Mouse (Mus musculus): ENCODE measurements around the gene Dennd1b. TPM values are rescaled to one million over a fixed set of nuclear protein-coding genes. Genes with fewer than 3 reads are reported as not detected.

Dennd1b gene
- total RNA-seq, 2 experiments from 2014 or later = 56.1 to 59.9 TPM

GRCm38 (mm10) chr1:139000675-139001379 is 37.6 kb downstream of the Dennd1b start:
- TF ChIP-seq CTCF (conservative IDR thresholded peaks at IDR 0.05) = no peak
- DNase-seq (ENCODE audit: low spot score in 2 of 2) = no peak
- peak overlapping the region; percentile 65 for H3K27ac ChIP-seq
- no peak overlapping the region for H3K4me3 ChIP-seq

GRCm38 (mm10) chr1:139003503-139003902 is 40.3 kb downstream of the Dennd1b start:
- TF ChIP-seq CTCF (conservative IDR thresholded peaks at IDR 0.05) = no peak
- H3K27ac ChIP-seq = no peak overlapping the region
- H3K4me3 ChIP-seq = no peak overlapping the region
- no peak for DNase-seq (ENCODE audit: low spot score in 2 of 2)

GRCm38 (mm10) chr1:139006000-139006399 is 42.8 kb downstream of the Dennd1b start:
- no peak overlapping the region for H3K4me3 ChIP-seq
- TF ChIP-seq CTCF (conservative IDR thresholded peaks at IDR 0.05) = no peak
- H3K27ac ChIP-seq = no peak overlapping the region
- no peak for DNase-seq (ENCODE audit: low spot score in 2 of 2)

- TF ChIP-seq CTCF (conservative IDR thresholded peaks at IDR 0.05) = no peak
- no peak overlapping the region for H3K4me3 ChIP-seq
- DNase-seq (ENCODE audit: low spot score in 2 of 2) = no peak
- no peak overlapping the region for H3K27ac ChIP-seq
These were observed 44.2 kb downstream of the Dennd1b start for GRCm38 (mm10) chr1:139007475-139007874.

GRCm38 (mm10) chr1:139015118-139015788 is 52.0 kb downstream of the Dennd1b start:
- TF ChIP-seq CTCF (conservative IDR thresholded peaks at IDR 0.05) = no peak
- no peak for DNase-seq (ENCODE audit: low spot score in 2 of 2)

GRCm38 (mm10) chr1:139021298-139021697 is 58.1 kb downstream of the Dennd1b start:
- Histone ChIP-seq H3K27ac (peak overlapping the region; percentile 15; the same call in 1 of the 2 replicates), H3K4me3 (no peak overlapping the region)
- DNase-seq (ENCODE audit: low spot score in 2 of 2) = no peak
- TF ChIP-seq CTCF (conservative IDR thresholded peaks at IDR 0.05) = no peak

More at GRCm38 (mm10) chr1:139015118-139015788, 52.0 kb downstream of the Dennd1b start:
- H3K27ac ChIP-seq = no peak overlapping the region
- H3K4me3 ChIP-seq = no peak overlapping the region

- no peak overlapping the region for H3K4me3 ChIP-seq
- DNase-seq (ENCODE audit: low spot score in 2 of 2) = no peak
- no peak overlapping the region for H3K27ac ChIP-seq
- no peak for TF ChIP-seq CTCF (conservative IDR thresholded peaks at IDR 0.05)
These were observed 62.8 kb downstream of the Dennd1b start for GRCm38 (mm10) chr1:139025882-139026645.

GRCm38 (mm10) chr1:139029521-139029920 is 66.3 kb downstream of the Dennd1b start:
- DNase-seq (ENCODE audit: low spot score in 2 of 2) = no peak
- TF ChIP-seq CTCF (conservative IDR thresholded peaks at IDR 0.05) = no peak
- H3K27ac ChIP-seq = no peak overlapping the region

GRCm38 (mm10) chr1:139032411-139032810 is 69.2 kb downstream of the Dennd1b start:
- no peak overlapping the region for H3K27ac ChIP-seq
- no peak for TF ChIP-seq CTCF (conservative IDR thresholded peaks at IDR 0.05)

More at GRCm38 (mm10) chr1:139029521-139029920, 66.3 kb downstream of the Dennd1b start:
- no peak overlapping the region for H3K4me3 ChIP-seq

GRCm38 (mm10) chr1:139035141-139035540 is 71.9 kb downstream of the Dennd1b start:
- H3K4me3 ChIP-seq = no peak overlapping the region
- 0 out of 2 replicates have a peak, but pooled peaks have one; percentile 14 for TF ChIP-seq CTCF (conservative IDR thresholded peaks at IDR 0.05)
- no peak overlapping the region for H3K27ac ChIP-seq
- no peak for DNase-seq (ENCODE audit: low spot score in 2 of 2)

More at GRCm38 (mm10) chr1:139032411-139032810, 69.2 kb downstream of the Dennd1b start:
- no peak for DNase-seq (ENCODE audit: low spot score in 2 of 2)
- no peak overlapping the region for H3K4me3 ChIP-seq

- TF ChIP-seq CTCF (conservative IDR thresholded peaks at IDR 0.05) = no peak
- H3K27ac ChIP-seq = no peak overlapping the region
- DNase-seq (ENCODE audit: low spot score in 2 of 2) = no peak
- H3K4me3 ChIP-seq = no peak overlapping the region
These were observed 73.1 kb downstream of the Dennd1b start for GRCm38 (mm10) chr1:139036302-139036701.

- no peak for TF ChIP-seq CTCF (conservative IDR thresholded peaks at IDR 0.05)
- Histone ChIP-seq H3K4me3 (no peak overlapping the region), H3K27ac (no peak overlapping the region)
- no peak for DNase-seq (ENCODE audit: low spot score in 2 of 2)
These were observed 73.7 kb downstream of the Dennd1b start for GRCm38 (mm10) chr1:139036768-139037507.

Data from layer of hippocampus, adult 2 months (tissue).